Mouse (Mus musculus) kidney, postnatal 25 days (tissue): ENCODE measurements around the gene Nrip2.
A peak's percentile ranks its signal among the peaks of the same experiment; 100 is the strongest.
"Not testable (repeated sequence)": the region's sequence is repeated elsewhere in the genome, so short reads cannot be mapped to it uniquely, and the experiment has no call there.

Experiments
- DNase-seq, 2 experiments: peaks; one replicate each; pipeline ENCODE4 v3.0.0; 2021; ENCODE audit warnings: mixed read lengths in 2 of 2

Nrip2 gene

DNA sequence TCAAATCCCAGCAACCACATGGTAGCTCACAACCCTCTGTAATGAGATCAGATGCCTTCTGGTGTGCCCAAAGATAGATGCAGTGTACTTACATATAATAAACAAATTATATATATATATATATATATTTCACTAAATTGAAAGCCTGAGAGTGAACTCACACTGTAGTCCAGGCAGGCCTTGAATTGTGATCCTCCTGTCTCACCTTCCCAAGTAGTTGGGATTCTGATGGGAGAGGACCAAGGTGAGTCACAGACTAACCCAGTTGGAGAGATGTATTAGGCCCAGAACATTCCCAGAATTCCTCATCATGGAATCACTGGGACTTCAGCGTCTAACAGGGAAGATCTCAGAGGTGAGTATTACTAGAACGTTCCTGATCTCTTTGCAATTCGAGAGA is at the start of gene Nrip2:
Nrip2 (plus strand) TSS at position 301 of the 400 bp plus-strand sequence.
- DNase-seq, result no peak

DNA sequence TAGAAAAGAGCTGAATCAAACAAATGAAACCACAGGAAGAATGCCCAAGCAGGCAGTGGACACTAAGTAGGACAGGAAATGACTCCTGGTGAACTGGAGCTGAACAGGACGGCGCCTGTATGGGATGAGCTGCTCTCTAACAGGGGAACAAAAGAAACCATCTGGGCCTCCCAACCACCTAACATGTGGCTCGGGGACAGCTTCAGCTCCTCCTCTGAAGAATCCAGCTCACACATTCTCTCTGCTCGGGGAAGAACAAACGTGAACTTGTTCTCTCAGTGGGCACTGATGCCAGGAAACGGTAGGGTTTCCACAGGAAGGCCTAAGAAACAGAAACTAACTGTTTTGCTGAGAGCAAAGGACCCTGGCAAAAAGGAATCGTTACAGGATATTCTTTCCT is 49.4 kb upstream of the Nrip2 start:
- no peak for DNase-seq

DNA sequence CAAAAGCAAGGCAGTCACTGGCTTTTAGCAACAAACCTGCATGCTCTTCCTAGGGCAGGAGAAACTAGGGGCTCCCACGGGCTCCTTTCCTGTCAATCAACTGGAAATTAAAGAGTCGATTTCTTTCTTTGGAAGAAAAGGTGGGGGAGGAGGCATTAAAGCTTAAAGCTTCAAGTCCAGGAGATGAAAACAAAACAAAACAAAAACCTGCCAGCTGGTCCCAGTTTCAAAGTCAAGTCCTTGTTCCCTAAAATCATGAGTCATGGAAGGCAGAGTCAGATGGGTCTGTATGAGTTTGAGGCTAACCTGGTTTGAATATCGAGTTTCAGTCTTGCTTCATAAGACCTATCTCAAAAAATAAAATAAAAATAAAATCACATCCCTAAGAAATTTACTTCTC is 45.0 kb upstream of the Nrip2 start:
- DNase-seq, result no peak

DNA sequence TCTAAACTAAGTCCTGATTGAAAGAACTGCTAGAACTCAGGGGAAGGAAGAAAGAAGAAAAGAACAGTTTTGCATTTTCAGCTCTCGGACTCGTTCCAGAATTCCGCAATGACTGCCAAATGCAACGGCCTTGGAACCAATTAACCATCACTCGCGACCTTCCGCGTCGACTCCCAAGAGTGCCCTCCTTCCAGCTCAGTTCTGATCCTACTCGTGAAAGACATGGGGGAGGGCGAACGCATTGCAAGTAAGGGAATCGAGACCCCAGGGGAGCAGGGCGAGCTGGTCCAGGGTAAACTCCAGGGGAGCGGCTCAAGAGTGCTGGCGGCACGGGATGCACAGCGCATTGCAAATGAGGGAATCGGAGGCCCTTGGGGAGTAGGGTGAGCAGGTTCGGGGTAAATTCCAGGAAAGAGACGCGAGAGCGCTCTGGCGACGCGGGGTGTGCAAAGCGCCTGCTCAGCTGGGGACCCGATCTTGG is 43.9 kb upstream of the Nrip2 start:
- DNase-seq, result peak; percentile 68 to 74

DNA sequence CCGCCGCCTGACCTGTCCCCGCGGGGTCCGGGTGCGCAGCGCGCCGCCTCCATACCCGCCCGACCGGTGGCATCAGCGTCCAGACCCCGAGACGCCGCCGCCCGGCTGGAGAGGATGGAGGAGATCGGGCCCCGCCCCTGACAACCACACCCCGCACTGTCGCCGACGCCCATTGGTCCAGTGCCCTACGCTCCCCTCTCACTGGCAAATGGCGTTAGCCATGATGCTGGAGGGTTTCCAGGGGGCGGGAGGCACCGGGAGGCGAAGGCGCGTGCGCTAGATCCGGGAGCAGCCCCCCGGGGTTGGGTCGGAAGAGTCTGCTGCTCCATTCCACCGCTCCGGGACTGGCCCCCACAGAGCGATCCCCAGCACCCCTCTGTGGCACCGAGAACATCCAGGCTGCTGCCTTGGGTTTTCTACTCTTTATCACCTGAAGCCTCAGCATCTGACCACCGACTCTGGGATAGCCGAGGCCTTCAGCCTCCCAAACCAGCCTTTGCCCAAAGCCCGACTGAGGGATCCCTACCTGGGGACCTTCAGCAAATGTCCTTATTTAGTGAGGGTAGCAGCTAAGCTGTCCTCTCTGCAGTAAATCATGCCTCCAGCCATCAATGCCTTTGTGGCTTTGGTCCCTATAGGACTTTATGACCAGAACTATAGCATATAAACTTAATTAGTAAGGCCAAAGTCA is 43.2 kb upstream of the Nrip2 start, which contains the start of gene Tulp3:
Tulp3 (minus strand) TSS at position 126 of the 691 bp plus-strand sequence.
- peak; percentile 98 to 99 for DNase-seq

DNA sequence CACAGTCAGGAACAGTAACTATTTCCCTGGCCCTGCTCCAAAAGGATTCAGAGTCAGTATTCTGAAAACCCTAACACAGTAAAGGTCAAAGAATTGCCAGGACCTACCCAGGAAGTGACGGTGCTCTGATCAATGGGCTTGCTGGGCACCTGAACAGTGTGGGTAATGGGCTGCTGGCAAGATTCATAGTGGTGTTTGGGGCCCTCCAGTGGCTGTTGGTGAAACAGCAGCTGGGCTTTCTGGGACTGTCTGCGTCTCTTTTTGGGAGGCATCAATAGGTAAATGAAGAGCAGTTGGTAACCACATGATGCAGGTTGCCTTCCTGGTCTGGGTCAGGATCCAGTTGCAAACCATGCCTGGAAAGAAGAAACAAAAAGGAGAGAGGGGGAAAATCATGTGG is 40.1 kb upstream of the Nrip2 start:
- DNase-seq, result peak; percentile 62 to 76

DNA sequence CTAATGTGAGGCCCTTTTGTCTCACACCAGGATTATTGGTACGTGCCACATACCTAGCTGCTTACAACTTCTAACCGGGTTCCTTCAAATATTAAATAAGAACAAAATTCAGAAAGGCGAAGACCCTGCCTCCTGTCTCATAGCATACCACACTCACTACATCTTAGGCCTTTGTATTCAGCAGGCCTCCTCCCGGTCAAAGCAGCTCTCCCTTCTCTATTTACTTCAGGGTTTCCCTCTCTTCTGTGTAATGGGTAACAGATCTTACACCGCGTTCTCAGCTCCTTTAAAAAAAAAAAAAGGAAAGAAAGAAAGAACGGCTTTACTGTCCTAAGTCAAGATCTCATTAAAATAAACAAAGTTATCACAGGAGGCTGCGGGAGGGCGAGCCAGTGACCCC is 37.2 kb upstream of the Nrip2 start:
- no peak for DNase-seq

DNA sequence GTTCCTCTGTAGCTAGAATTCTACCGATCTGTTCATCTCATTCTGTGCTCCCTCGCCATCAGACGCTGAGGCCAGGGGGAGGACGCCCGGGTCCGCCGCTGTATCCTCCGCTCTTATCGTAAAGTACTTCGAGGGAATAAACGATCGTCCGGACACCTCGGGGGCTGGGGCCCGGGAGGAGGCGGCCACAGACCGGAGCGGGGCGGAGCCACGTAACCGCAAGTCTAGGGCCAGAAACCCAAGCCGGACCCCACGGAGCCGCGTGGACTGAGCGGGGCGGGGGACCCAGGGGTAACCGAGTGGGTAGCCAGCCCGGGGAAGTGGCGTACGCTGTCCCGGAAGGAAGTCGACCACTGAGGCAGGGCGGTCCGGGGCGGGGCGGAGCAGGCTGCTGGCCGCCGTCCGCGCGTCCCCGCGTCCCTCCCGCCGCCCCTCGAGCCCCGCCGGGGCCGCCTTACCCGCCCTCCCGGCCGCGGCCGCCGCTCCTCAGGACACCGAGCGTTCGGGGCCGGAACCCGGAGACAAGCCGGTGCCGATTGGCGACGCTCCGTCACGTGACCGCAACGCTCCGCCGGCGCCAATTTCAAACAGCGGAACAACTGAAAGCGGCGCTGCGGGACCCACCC is 36.6 kb upstream of the Nrip2 start, which contains the start of the genes Rhno1 and Foxm1:
Rhno1 (minus strand) TSS at position 531 of the 626 bp plus-strand sequence.
Foxm1 (plus strand) TSS at position 587 of the 626 bp plus-strand sequence.
- DNase-seq, result peak; percentile 88 to 94

DNA sequence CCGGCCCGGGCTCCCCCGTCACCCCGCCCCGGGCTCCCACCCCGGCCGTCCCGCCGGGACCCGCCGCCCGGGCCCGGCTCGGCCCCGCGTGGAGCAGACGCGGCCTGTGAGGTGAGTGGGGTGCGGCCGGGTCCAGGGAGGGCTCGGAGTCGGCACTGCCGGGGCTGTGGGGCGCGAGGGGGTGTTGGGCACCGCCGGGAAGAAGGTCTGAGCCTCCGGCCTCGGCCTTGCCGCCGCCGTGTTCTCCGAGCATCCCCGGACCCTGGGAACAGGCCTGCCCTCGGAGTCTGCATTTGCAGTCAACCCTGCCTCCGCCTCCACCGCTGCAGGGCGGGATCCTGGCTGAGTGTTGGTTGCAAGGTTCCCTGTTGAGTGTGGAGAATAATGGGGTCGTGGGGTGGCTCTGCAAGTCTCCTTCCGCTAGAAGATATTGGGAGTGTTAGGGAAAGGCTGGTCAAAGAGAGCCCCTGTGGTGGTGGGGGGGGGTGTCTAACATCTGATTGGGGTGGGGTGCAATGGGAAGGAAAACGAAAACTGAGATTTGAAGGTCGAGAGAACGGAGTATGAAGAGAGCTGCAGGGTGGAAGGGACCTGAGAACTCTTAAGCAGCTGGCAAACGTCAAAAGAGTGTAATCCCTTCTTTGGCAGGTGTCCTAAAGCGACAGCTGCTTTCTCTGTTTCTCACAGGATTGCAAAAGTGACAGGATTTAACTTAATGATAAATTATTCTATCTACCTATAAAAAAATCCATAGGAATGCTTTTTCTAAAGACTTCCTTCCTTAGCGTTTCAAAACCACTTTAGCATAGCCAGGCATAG is 35.9 kb upstream of the Nrip2 start:
- DNase-seq, result no peak

DNA sequence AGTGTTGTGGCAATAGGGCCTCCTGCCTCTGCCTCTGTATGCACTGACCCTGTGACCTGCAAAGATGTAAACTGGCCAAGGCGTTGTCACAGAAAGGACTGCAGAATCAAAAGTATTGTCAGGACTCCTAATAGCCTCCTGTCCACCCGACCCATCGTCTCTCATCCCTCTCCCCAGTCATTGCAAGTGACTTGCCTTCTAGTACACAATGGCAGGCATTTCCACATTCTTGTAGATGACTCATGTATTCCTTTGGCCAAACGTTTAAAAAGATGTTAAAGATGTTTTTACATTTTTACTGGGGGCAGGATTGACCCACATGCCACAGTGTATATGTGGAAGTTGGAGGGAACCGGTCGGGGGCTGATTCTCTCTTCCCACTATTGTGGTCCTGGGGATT is 34.4 kb upstream of the Nrip2 start:
- no peak for DNase-seq

DNA sequence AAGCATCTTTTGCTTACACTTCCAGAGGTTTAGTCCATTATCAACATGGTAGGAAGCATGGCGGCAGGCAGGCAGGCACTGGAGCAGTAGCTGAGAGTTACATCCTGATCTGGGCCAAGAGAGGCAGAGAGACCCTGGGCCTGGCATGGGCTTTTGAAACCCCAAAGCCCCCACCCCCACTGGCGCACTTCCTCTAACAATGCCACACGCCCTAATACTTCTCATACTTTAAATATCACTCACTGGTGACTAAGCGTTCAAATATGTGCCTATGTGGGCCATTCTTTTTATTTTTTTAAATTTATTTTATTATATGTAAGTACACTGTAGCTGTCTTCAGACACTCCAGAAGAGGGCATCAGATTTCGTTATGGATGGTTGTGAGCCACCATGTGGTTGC is 32.6 kb upstream of the Nrip2 start:
- DNase-seq, result no peak

DNA sequence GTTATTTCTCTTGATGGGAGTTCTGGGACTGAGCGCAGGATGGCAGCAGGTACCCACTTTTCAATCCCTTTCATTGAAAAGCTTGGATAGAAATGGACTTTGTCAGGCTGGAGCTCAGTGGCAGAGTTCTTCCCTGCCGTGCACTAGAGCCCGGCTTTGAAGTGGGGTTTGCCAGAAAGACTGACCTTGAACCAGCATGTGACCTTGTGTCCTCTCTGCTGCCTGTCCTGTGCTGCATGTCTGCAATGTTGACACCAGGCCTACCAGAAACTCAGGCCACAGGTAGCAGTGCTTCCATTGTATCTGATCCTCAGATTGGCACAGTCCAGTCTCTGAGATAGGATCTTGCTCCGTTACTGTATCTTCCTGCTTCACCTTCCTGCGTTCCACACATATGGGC is 29.1 kb upstream of the Nrip2 start:
- no peak for DNase-seq

DNA sequence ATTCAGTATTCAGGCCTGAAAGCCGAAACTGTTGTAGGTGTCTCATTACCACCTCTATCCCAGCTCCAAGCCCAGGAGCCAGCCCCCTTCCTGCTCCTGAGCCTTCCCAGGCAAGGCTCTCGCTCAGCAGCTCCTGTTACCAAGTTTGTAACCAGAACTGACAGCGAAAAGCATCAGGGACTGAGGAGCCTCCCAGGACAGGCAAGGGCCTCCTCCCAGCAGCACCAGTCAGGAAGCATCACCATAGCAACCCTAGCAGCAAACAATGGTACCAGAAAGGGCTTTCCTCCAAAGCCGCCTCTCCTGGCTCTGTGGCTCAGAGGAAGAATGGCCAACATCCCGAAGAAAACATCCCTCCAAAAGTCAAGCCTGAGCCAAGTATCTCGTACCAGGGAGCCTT is 23.9 kb upstream of the Nrip2 start, which contains the start of the genes Tex52 and Gm44596:
Tex52 (plus strand) TSS at position 265 of the 400 bp plus-strand sequence.
Gm44596 (plus strand) TSS at position 312 of the 400 bp plus-strand sequence.
- DNase-seq, result peak; percentile 33 to 56

DNA sequence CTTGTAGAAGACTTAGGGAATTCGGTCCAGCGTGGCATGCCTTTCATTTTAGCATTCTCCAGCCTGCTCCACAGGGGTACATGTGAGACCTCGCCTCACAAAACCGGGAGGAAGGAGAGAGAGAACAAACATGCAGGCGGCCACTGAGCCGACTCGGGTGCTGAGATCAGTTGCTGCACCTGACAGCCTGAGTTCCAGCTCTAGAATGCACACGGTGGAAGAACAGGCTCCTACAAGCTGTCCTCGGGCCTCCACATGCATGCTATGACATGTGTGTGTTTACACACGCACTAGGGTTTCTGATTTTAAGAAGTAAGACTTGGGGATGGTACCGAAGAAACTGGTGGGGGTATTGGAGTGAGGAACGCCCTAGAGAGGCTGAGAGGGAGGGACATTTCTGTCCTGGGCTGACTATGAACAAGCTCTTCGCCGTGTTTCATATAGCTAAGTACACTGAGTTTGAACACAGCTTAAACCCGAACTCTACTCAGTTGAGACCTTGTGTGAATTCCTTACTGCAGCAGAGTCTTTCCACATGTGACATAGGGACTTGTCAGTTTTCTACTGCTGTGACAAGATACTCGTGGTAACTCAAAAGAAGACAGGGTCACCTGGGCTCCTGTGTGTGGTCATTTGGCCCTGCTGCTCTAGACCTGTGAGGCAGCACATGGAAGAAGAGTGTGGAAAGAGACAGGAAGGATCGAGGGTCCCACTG is 22.6 kb upstream of the Nrip2 start:
- DNase-seq, result no peak

DNA sequence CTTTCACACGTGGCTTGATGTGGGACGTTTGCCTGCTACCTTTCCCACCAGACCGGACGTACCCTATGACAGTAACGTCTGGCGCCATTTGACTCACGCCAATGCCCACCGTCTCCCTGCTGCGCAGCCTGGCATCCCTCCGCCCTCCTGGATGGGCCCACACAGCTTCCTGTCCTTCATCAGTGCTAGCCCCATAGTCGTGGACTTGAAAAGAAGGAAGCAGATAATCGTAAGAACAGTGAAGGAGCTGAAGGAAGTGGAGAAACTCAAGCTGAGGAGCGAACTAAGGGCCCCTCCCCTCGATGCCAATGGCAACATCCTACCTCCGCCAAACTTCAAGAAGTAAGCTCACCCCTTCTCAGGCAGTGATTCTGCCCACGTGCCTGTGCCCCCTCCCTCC is 19.5 kb upstream of the Nrip2 start:
- DNase-seq, result no peak

DNA sequence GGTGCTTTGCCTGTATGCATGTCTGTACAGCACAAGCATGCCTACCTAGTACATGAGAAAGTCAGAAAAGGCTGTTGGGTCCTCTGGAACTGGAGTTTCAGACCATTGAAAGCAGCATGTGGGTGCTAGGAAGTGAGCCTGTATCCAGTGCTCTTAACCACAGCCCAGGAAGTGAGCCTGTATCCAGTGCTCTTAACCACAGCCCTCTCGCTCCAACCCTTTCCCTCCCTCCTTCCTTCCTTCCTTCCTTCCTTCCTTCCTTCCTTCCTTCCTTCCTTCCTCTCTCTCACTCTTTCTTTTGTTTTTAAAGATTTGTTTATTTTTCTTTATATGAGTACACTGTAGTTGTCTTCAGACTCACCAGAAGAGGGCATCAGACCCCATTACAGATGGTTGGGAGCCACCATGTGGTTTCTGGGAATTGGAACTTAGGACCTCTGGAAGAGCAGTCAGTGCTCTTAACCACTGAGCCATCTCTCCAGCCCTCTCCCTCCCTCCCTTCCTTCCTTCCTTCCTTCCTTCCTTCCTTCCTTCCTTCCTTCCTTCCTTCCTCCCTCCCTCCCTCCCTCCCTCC is 18.4 kb upstream of the Nrip2 start:
- not testable (repeated sequence) for DNase-seq

DNA sequence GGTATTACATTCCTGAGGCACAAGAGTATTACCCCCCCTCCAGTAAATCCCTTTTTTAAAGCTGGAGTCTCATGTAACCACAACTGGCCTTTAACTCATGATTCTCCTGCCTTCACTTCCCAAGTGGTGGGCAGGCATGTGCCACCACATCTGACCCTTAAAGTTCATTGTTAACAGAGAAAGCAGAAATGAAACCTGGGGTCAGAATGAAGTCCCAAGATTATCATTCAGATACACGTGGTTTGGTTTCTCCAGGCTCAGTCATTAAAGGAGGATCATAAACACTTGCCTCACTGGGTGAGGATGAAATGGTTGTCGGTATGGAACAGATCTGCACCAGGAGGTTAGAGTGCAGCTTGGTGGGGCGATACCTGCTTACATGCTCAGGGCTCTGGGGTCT is 17.8 kb upstream of the Nrip2 start:
- no peak for DNase-seq

DNA sequence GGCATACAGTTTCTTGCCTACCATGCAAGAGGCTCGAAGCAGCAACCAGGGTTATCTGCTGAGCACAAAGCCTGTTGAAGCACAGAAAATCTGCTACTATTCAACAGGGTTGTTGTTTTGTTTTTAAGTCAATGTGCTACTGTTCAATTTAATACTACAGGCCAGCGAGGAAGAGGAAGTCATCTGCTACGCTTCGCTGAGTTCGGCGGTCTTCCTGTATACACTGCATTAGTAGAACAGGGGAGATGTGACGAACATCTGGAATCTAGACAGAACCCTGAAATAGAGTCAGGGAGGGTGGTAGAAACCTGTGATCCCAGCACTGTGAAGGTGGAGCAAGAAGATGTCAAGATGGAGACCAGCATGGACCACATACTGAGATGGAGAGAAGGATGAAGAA is 15.3 kb upstream of the Nrip2 start:
- DNase-seq, result no peak

DNA sequence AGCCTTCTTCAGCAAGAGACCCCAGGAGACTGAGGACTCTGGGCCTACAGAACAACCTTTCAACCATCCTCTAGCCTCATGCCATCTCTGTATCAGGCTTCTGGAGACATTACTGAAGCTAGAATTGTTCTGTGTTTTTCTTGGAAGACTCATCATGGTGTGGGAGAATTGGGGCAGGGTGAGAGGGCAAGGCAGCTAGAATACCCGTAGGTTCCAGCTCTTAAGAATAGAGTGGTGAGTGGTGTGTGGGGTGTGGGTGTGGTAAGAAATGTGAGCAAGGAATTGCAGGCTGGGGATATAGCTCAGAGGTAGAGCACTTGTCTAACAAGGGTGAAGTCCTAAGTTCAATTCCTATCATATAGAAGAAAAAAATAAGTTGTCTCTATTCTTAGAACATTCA is 14.1 kb upstream of the Nrip2 start:
- no peak for DNase-seq

DNA sequence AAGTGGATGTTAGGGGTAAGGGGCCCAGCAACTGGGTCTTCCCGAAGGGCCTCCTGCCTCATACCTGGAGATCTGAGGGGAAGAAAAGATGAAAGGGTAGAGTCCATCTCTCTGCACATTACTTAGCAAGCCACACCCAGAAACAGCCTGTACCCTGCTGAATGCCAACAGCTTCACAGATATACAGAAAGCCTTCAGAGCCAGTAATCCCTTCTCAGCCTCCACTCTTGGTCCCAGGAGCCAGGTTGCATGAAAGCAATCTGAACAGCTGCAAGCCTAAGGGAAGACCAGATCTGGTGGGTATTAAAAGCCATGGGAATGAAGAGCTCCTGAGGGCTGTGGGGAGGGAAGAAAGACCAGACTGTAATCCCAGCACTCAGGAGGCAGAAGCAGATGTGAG is 9.9 kb upstream of the Nrip2 start:
- DNase-seq, result no peak

DNA sequence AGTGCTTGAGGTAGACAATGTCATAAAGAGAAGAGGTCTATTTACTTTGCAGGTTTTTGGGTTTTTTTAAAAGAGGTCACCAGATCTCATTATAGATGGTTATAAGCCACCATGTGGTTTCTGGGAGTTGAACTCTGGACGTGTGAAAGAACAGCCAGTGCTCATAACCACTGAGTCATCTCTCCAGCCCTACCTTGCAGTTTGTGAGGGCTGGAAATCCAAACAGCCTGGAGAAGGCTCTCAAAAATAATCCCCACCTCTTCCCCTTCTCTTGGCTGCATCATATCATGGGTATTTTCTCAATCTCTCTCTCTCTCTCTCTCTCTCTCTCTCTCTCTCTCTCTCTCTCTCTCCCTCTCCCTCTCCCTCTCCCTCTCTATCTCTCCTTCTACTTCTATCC is 8.4 kb upstream of the Nrip2 start:
- no peak for DNase-seq

DNA sequence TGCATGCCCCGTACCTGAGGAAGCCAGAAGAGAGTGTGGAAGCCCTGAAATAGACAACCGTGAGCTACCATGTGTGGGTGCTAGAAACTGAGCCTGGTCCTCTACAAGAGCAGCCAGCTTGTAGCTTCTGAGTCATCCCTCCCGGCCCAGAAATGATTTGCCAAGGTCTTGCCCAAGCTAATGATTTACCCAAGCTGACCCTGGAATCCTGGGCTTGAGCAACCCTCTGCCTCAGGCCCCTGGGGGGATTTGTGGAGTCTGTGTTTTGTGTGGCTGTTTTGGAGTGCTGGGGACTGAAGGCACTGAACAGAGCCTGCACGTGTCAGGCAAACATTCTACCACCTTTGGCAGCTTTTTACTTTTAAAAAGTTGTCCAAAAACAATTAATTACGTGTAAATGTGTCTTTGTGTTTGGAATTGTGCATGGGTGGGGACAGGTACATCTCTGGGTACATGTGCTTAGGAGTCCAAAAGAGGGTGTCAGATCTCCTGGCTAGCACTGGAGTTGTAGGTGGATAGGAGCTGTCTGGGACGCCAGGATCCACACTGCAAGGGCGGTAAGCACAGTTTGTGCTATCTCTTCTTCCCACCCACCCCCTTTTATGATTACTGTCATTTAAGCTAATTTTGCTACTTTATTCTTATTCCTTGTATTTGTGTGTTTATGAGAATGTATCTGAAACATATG is 1.4 kb upstream of the Nrip2 start:
- DNase-seq, result peak; percentile 72 to 85
